Mouse (Mus musculus) heart, embryonic 15.5 days (tissue): Measurements from ENCODE around the gene Zfyve28. TPM values are rescaled to one million over a fixed set of nuclear protein-coding genes. Genes with fewer than 3 reads are reported as not detected.

Source experiments
- ATAC-seq: fragments of 200-750 bp; cut with Nextera tagmentation; replicated peaks from 2 replicates; pipeline ENCODE4 v1.8.0; 2017; ENCODE audit warnings: low read depth, moderate TSS enrichment; ENCODE audit not compliant: insufficient number of reproducible peaks, insufficient read depth, low FRiP score
- H3K27ac ChIP-seq: fragments of 300-500 bp; sonication (generic); 2 replicates; pipeline ENCODE4 v1.5.1; 2015; ENCODE audit warnings: mild to moderate bottlenecking, inconsistent platforms
- H3K27me3 ChIP-seq: fragments of 300-500 bp; sonication (generic); 2 replicates; pipeline ENCODE4 v1.6.1; 2015; ENCODE audit warnings: inconsistent platforms
- H3K36me3 ChIP-seq: fragments of 300-500 bp; sonication (generic); 2 replicates; pipeline ENCODE4 v1.6.1; 2015; ENCODE audit warnings: mild to moderate bottlenecking, inconsistent platforms
- H3K4me1 ChIP-seq: fragments of 300-500 bp; sonication (generic); replicated peaks from 2 replicates; pipeline ENCODE4 v1.6.1; 2015; ENCODE audit warnings: inconsistent platforms
- H3K4me2 ChIP-seq: fragments of 300-500 bp; sonication (generic); 2 replicates; pipeline ENCODE4 v1.6.1; 2015; ENCODE audit warnings: inconsistent platforms, mild to moderate bottlenecking, moderate library complexity
- H3K4me3 ChIP-seq: fragments of 300-500 bp; sonication (generic); 2 replicates; pipeline ENCODE4 v1.5.1; 2015; ENCODE audit warnings: mild to moderate bottlenecking, inconsistent platforms
- H3K9ac ChIP-seq: fragments of 300-500 bp; sonication (generic); 2 replicates; pipeline ENCODE4 v1.6.1; 2015; ENCODE audit warnings: mild to moderate bottlenecking, inconsistent platforms
- H3K9me3 ChIP-seq: fragments of 300-500 bp; sonication (generic); replicated peaks from 2 replicates; pipeline ENCODE4 v1.6.1; 2016; ENCODE audit warnings: inconsistent platforms
- WGBS: fragments of 180-500 bp; shearing (Covaris S2); methylation state at CpG from one replicate; pipeline ENCODE4 v1.1.7; 2015; ENCODE audit warnings: mixed read lengths; 5-methylcytosine and 5-hydroxymethylcytosine counted together
- polyA plus RNA-seq: library from polyadenylated mRNA; unstranded; fragments of >200 nt; fragmentation: Nextera tagmentation; extraction: Ambion mirVana; gene quantifications from 2 replicates; pipeline ENCODE4 v1.2.1, GENCODE M21; 2015

The Zfyve28 gene
- polyA plus RNA-seq, 1 experiment from 2014 or later, result 0.23 TPM

DNA sequence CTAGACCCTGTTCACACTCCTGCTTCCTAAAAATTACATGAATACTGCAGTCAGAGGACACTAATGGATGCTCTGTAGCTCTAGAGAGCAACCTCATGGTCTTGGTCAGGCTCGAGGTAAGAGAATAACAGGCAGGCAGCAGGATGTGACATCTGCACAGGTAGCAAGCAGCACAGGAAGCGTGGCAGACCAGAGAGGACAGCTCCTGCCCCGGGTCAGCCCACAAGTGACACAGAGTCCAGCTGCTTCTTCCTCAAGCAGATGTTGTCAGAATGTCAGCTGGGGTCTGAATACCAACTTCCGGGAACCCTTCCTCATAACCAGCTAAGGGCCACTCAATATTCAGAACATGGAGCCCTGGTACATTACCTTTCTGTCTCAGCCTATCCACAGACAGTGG, 39.1 kb downstream of the Zfyve28 start:
- Histone ChIP-seq H3K36me3 (no peaks in the 10 kb centered on the region), H3K9ac (no peak overlapping the region), H3K9me3 (no peaks in the 10 kb centered on the region), H3K27me3 (no peaks in the 10 kb centered on the region), H3K4me2 (no peak overlapping the region), H3K4me1 (peaks cover 20% of the 10 kb centered on the region), H3K27ac (no peak overlapping the region), H3K4me3 (no peak overlapping the region)
- 71% methylated on average over 4 of the region's 4 CpGs for WGBS
- ATAC-seq, result no peak

DNA sequence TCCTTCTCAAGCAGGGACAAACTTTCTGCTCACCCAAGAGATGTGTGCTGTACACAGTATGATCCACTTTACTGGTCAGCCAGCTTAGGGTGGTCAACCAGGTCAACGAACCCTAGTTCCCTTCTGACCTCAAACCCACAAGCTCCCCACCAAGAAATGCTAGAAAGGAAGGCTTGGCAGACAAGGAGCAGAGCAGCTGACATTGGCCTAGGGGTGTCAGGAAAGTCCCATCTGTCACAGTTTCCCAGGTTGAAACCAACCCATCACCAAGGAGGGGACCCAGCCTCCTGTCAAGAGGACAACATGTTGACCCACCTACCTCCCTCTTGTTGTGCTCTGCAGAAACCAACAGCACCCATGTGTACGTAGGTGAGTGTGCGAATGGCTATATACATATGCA, 41.8 kb downstream of the Zfyve28 start:
- Histone ChIP-seq H3K27ac (no peak overlapping the region), H3K9ac (no peak overlapping the region), H3K4me3 (no peak overlapping the region), H3K27me3 (no peaks in the 10 kb centered on the region), H3K9me3 (no peaks in the 10 kb centered on the region), H3K4me1 (peaks cover 22% of the 10 kb centered on the region), H3K4me2 (no peak overlapping the region), H3K36me3 (no peaks in the 10 kb centered on the region)
- no peak for ATAC-seq
- 94% methylated on average over 3 of the region's 3 CpGs for WGBS

GRCm38 (mm10) chr5:34243062-34243461, 45.2 kb downstream of the Zfyve28 start:
- no peaks in the 10 kb centered on the region for H3K27me3 ChIP-seq
- no peak overlapping the region for H3K9ac ChIP-seq
- H3K36me3 ChIP-seq, result no peaks in the 10 kb centered on the region
- no peak overlapping the region for H3K4me3 ChIP-seq
- no peaks in the 10 kb centered on the region for H3K9me3 ChIP-seq
- peak overlapping the region; percentile 75; the same call in 1 of the 2 replicates for H3K27ac ChIP-seq
- WGBS, result 79% methylated on average over 5 of the region's 5 CpGs
- H3K4me2 ChIP-seq, result peak overlapping the region; percentile 42
- peak; percentile 20 for ATAC-seq
- H3K4me1 ChIP-seq, result peaks cover 19% of the 10 kb centered on the region

DNA sequence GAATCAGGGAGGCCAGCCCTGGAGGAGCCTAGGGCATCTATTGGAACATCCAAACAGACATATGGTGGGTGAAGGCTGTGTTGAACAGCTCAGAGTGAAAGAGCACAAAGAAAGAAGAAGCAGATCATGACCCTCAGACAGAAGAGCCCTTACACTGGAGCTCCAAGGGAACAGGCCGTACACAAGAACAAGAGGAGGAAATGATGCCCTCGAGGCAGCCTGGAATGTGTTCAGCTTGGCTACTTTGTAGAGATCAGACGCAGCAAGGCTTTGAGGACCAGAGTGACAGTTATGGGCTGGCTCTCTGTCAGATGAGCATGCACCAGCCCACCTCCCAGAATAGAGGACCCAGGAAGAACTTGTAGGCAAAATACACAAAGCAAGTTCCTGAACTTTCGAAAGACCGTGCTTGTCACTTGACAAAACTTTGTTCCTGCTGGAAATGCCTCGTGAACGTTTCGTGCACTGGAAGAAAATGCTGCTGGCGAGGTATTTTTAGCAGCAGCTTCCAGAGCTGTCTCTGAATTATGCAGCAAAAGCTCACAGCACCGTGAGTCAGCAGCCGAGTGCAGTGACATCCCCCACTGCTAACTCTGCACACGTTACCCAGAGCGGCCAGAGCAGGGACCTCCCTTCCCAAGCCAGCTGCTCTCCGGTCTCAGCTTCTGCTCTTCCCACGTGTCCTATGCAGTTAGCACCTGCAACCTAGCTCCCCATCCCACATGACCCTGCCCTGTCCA, 45.9 kb downstream of the Zfyve28 start:
- WGBS, result 5% methylated on average over 15 of the region's 15 CpGs

DNA sequence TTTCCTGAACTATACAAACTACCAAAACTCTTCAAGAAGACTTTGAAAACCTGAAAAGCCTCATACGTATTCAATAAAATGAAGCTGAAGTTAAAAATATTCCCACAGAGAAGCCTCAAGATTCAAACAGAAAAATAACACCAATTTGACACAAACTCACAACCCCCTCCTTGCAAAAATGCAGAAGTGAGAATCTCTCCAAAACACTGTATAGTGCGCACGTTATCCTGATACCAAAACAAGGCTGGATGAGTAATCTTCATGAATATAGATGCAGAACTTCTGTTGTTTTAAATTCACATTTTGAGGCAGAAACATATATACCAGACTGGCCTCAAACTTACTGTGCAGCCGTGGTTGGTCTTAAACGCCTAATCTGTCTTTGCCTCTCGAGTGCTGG, 49.8 kb downstream of the Zfyve28 start:
- Histone ChIP-seq H3K4me3 (no peak overlapping the region), H3K4me1 (peaks cover 19% of the 10 kb centered on the region), H3K4me2 (no peak overlapping the region), H3K27ac (no peak overlapping the region), H3K36me3 (no peaks in the 10 kb centered on the region), H3K9me3 (no peaks in the 10 kb centered on the region), H3K9ac (no peak overlapping the region), H3K27me3 (peaks cover 19% of the 10 kb centered on the region; the same call in 1 of the 2 replicates)
- ATAC-seq, result no peak
- WGBS, result 87% methylated on average over 6 of the region's 6 CpGs

More for the DNA sequence above, 45.9 kb downstream of the Zfyve28 start:
- H3K36me3 ChIP-seq, result no peaks in the 10 kb centered on the region
- peak overlapping the region; percentile 75 for H3K27ac ChIP-seq
- H3K4me3 ChIP-seq, result 0 out of 2 replicates have a peak overlapping the region, but pooled peaks have one; percentile 0
- ATAC-seq, result peak; percentile 81
- H3K4me2 ChIP-seq, result peak overlapping the region; percentile 42
- no peak overlapping the region for H3K9ac ChIP-seq
- H3K4me1 ChIP-seq, result peaks cover 19% of the 10 kb centered on the region
- H3K27me3 ChIP-seq, result no peaks in the 10 kb centered on the region
- H3K9me3 ChIP-seq, result no peaks in the 10 kb centered on the region

GRCm38 (mm10) chr5:34235898-34236420, 52.3 kb downstream of the Zfyve28 start:
- Histone ChIP-seq H3K9ac (no peak overlapping the region), H3K4me2 (no peak overlapping the region), H3K27me3 (peaks cover 24% of the 10 kb centered on the region), H3K4me3 (no peak overlapping the region), H3K9me3 (no peaks in the 10 kb centered on the region), H3K36me3 (no peaks in the 10 kb centered on the region), H3K27ac (no peak overlapping the region), H3K4me1 (no peaks in the 10 kb centered on the region)
- no peak for ATAC-seq
- WGBS, result 56% methylated on average over 10 of the region's 10 CpGs

DNA sequence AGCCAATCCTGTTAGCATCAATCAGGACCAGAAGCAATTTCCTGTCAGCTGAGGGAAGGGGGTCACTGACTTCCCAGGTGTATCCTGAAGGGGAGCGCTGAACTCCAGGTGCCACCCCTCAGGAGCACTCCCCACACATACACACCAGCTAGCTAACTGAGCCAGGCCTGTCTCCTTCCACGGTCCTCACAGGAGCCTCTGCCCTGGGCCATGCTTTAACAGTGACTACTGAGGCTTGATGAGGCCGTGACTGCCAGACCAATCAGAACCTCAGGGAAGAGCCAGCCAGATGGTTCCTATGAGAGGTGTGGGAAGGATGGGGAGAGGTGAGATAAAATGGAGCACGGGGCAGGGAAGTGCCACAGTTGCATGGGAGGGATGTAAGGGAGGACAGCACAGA, 53.2 kb downstream of the Zfyve28 start:
- Histone ChIP-seq H3K27ac (no peak overlapping the region), H3K9ac (no peak overlapping the region), H3K36me3 (no peaks in the 10 kb centered on the region), H3K4me3 (no peak overlapping the region), H3K27me3 (peaks cover 24% of the 10 kb centered on the region), H3K4me2 (no peak overlapping the region), H3K9me3 (no peaks in the 10 kb centered on the region), H3K4me1 (peaks cover 4% of the 10 kb centered on the region)
- 65% methylated on average over 4 of the region's 4 CpGs for WGBS
- ATAC-seq, result no peak

- Histone ChIP-seq H3K4me2 (no peak overlapping the region), H3K4me3 (no peak overlapping the region), H3K9me3 (no peaks in the 10 kb centered on the region), H3K36me3 (no peaks in the 10 kb centered on the region), H3K9ac (no peak overlapping the region), H3K27me3 (peaks cover 24% of the 10 kb centered on the region), H3K4me1 (peaks cover 13% of the 10 kb centered on the region), H3K27ac (0 out of 2 replicates have a peak overlapping the region, but pooled peaks have one; percentile 12)
- ATAC-seq, result no peak
- 86% methylated on average over 6 of the region's 6 CpGs for WGBS
Measured at GRCm38 (mm10) chr5:34233221-34233515, 55.1 kb downstream of the Zfyve28 start.

- Histone ChIP-seq H3K4me1 (peaks cover 13% of the 10 kb centered on the region), H3K27me3 (peaks cover 24% of the 10 kb centered on the region), H3K36me3 (no peaks in the 10 kb centered on the region), H3K9ac (no peak overlapping the region), H3K4me3 (no peak overlapping the region), H3K27ac (0 out of 2 replicates have a peak overlapping the region, but pooled peaks have one; percentile 12), H3K9me3 (no peaks in the 10 kb centered on the region), H3K4me2 (no peak overlapping the region)
- WGBS, result 72% methylated on average over 8 of the region's 8 CpGs
- no peak for ATAC-seq
Measured at GRCm38 (mm10) chr5:34232481-34233220, 55.6 kb downstream of the Zfyve28 start.

DNA sequence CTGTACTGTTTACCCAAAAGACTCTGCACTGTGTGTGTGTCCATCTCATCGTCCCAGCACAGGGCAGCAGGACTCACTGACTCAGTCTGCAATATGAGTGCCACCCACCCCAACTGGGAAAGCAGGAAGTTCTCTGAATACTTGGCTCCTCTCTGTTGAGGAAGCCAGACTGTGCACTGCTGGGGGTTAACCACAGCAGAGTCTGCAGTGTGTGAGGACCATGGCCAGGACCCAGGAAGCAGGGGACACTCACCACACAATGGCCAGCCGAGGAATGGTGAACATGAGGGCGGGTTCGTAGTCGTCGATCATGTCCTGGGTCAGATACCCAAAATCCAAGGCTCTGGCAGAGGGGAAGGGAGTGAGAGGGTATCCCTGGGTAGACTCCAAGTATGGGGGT, 56.3 kb downstream of the Zfyve28 start:
- Histone ChIP-seq H3K27me3 (peaks cover 27% of the 10 kb centered on the region), H3K4me1 (peaks cover 13% of the 10 kb centered on the region), H3K4me3 (no peak overlapping the region), H3K36me3 (no peaks in the 10 kb centered on the region), H3K27ac (no peak overlapping the region), H3K9ac (no peak overlapping the region), H3K4me2 (no peak overlapping the region), H3K9me3 (no peaks in the 10 kb centered on the region)
- 76% methylated on average over 6 of the region's 6 CpGs for WGBS
- ATAC-seq, result no peak

DNA sequence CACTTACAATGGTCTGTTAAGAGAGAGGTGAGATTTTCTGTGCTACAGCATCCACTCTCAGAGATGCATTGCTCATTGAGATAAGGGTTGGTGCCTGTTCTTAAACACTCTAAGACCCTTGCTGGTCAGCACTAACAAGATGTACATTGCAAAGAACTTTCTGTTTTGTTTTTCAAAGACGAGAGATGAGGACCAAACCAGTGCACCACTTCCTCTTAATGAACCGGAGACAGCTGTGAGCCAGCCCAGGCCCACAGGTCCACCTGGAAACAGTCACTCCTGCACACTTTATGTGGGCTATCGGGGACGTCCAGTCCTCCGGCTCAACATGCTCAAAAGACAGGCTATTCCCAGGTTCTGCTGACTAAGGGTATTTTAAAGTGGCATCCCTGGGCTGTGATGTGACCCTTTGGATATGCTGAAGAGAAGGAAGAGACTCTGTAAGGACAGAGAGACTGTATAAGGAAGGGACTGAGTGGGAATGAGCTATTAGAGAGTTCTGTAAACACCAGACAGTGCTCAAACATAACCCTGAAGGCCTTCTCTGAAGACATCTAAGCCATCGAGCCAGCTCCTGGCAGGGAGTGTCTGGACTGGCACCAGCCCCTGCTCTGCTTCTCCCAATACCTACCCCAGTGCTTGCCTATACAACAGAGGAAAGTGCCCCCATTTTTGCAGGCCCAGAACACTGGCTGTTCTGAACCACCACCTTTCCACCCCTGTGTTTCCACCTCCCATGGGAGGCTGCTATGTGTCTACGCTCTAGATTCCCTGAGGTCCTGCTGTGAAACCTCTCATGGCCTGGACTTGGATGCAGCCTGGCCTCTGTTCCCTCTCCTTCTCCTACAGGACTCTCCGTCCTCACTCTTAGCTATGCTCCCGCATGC, 57.4 kb downstream of the Zfyve28 start:
- Histone ChIP-seq H3K9ac (no peak overlapping the region), H3K4me2 (0 out of 2 replicates have a peak overlapping the region, but pooled peaks have one; percentile 4), H3K4me1 (peaks cover 13% of the 10 kb centered on the region), H3K27me3 (peaks cover 26% of the 10 kb centered on the region), H3K27ac (no peak overlapping the region), H3K36me3 (no peaks in the 10 kb centered on the region), H3K9me3 (no peaks in the 10 kb centered on the region), H3K4me3 (no peak overlapping the region)
- no peak for ATAC-seq
- WGBS, result 65% methylated on average over 9 of the region's 9 CpGs
